Mouse (Mus musculus) Patski (cell line): ENCODE results near the gene B3gnt8. TPM values are rescaled to one million over a fixed set of nuclear protein-coding genes. Genes with fewer than 3 reads are reported as not detected.

Experiments used
- ATAC-seq: fragments of 100-300 bp; one replicate; pipeline ENCODE4 v1.8.0; 2021
- CTCF ChIA-PET: fragments of 350-600 bp; sonication (Branson Sonifier 250); formaldehyde crosslinking; loops from one replicate; lab custom pipeline; 2022; ENCODE audit warnings: inconsistent platforms; lab: Charles Lee
- POLR2A ChIA-PET: fragments of 350-600 bp; sonication (Branson Sonifier 250); formaldehyde crosslinking; loops from one replicate; lab custom pipeline; 2022; ENCODE audit warnings: antibody characterized with exemption, inconsistent platforms; lab: Charles Lee
- DNase-seq: peaks from one replicate; pipeline ENCODE4 v3.0.0-alpha.2; 2011; ENCODE audit warnings: low read depth, low spot score
- H3K27me3 ChIP-seq: fragments of 371-371 bp; one replicate; pipeline ENCODE4 v1.5.1; 2021
- CTCF ChIP-seq: fragments of 100-300 bp; IDR thresholded peaks from one replicate; pipeline ENCODE4 v1.5.1; 2021
- in situ Hi-C: fragments of 300-500 bp; cut with MboI; formaldehyde crosslinking; loops from 3 replicates; pipeline ENCODE4 v1.11.1; 2018; ENCODE audit warnings: low pct_unique_long_range_greater_than_20kb, mixed read lengths
- polyA plus RNA-seq: library from polyadenylated mRNA; unstranded; gene quantifications from one replicate; pipeline ENCODE4 v1.2.3, GENCODE M21; 2021

B3gnt8 gene
- polyA plus RNA-seq, 1 experiment from 2014 or later: 0.23 TPM

DNA sequence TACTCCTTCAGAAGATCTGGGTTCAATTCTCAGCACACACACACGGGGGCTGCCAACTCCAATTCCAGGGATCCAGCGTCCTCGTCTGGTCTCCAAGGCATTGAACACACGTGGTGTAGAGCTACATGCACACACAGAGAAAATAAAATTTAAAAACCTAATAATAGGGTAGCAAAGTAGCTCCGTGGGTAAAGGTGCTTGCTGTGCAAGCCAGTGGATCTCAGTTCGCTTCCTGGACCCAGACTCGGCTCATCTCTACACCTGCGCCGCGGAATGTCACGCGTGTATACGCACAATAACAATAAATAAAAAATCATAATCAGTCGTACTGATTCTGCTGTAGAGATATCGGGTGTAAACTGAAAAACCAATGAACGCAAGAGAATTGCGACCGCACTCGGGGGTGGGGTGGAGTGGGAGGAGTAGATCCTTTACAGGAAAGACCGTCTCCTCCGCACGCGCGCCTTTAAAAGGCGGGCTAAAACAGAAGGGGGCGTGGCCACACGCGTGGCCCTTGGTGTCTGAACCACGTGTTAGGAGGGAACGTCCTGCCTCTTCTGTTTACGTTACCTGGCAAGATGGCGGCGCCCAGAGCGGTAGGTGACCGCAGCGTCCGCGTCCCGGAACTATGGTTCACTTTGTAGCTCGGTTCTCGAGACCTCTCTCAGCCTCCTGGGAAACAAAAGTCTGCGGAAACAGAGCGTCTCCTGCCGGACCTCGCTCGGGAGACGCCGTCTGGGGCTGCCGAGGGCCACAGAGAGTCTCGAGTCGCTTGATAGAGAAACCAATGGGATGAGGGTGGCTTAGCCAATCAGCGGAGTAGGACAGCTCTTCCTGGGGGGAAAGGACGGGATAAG lies 7.4 kb upstream of the B3gnt8 start, which contains the start of gene Dmac2:
TSS of gene Dmac2 (plus strand) at position 550 of the 857 bp plus-strand sequence.
- DNase-seq (peak; percentile 42), ATAC-seq (peak; percentile 82)
- no peaks in the 10 kb centered on the region for H3K27me3 ChIP-seq
- ChIA-PET POLR2A (no interaction called here), CTCF (no interaction called here)
- no peak for TF ChIP-seq CTCF
- in situ Hi-C loops: no loop called here

DNA sequence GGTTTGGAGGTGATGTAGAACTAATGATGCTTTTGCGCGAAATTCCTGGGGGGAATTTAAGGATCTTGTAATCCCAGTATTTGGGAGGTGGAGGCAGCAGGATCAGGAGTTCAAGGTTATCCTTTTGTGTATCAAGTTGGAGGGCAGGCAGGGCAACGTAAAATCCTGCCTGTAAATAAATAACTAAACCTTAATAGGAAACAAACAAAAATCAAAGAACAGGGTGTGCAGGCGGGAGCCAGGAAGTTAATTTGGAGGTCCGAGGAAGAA lies 6.8 kb upstream of the B3gnt8 start:
- no peak for DNase-seq
- in situ Hi-C loops: no loop called here
- no peak for TF ChIP-seq CTCF
- POLR2A ChIA-PET: no interaction called here
- ATAC-seq: no peak
- CTCF ChIA-PET: no interaction called here
- no peaks in the 10 kb centered on the region for H3K27me3 ChIP-seq

- no peaks in the 10 kb centered on the region for H3K27me3 ChIP-seq
These were observed 6.4 kb upstream of the B3gnt8 start for GRCm38 (mm10) chr7:25620101-25620500.

GRCm38 (mm10) chr7:25620751-25621150 lies 5.7 kb upstream of the B3gnt8 start:
- no peak for TF ChIP-seq CTCF
- ATAC-seq (no peak), DNase-seq (no peak)
- in situ Hi-C loops: loop anchor here (5.0 kb wide), 1 partner anchor 42 kb away; no protein-coding TSS in a partner anchor
- ChIA-PET CTCF (interaction anchor here (1.2 to 1.3 kb wide), 2 partner anchors 19 to 180 kb away, joined by 3 read pairs; no protein-coding TSS in a partner anchor), POLR2A (no interaction called here)
- no peaks in the 10 kb centered on the region for H3K27me3 ChIP-seq

More at GRCm38 (mm10) chr7:25620101-25620500, 6.4 kb upstream of the B3gnt8 start:
- no peak for ATAC-seq
- in situ Hi-C loops: loop anchor here (5.0 kb wide), 1 partner anchor 42 kb away; no protein-coding TSS in a partner anchor
- ChIA-PET POLR2A (no interaction called here), CTCF (interaction anchor here (1.2 to 1.3 kb wide), 2 partner anchors 18 to 180 kb away, joined by 3 read pairs; no protein-coding TSS in a partner anchor)
- no peak for TF ChIP-seq CTCF
- no peak for DNase-seq

DNA sequence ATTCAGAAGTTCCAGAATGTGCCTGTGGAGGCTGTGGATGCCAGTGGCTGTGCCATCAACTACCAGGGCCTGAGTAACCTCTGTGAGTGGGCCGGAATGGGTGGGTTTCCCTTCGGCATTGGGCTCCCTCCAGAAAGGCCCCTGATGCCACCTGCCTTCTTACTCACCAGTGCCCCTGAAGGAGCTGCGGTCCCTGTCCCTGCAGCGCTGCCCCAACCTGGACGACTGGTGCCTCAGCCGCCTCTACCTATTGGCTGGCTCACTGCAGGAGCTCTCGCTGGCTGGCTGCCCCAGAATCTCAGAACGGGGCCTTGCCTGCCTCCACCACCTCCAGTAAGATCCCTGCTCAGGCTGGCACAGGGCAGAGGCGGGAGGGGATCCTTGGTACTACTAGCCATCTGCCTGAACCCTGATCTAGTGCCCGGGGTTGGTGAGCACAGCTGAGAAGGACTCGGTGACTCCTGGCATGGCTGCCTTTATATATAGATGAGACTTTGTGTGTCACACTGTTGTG lies 2.5 kb upstream of the B3gnt8 start:
- TF ChIP-seq CTCF: no peak
- ChIA-PET POLR2A (interaction anchor here (0.5 kb wide), 1 partner anchor 160 kb away, joined by 3 read pairs; no protein-coding TSS in a partner anchor), CTCF (interaction anchor here (1.9 kb wide), 1 partner anchor 65 kb away, joined by 4 read pairs; no protein-coding TSS in a partner anchor)
- ATAC-seq: no peak
- no peaks in the 10 kb centered on the region for H3K27me3 ChIP-seq
- in situ Hi-C loops: loop anchor here (5.0 kb wide), 1 partner anchor 38 kb away; no protein-coding TSS in a partner anchor
- no peak for DNase-seq

- TF ChIP-seq CTCF: no peak
- no peaks in the 10 kb centered on the region for H3K27me3 ChIP-seq
- CTCF ChIA-PET: no interaction called here
- ATAC-seq: no peak
- in situ Hi-C loops: loop anchor here (5.0 kb wide), 1 partner anchor 37 kb away; no protein-coding TSS in a partner anchor
- POLR2A ChIA-PET: no interaction called here
- no peak for DNase-seq
These were observed 1.6 kb upstream of the B3gnt8 start for GRCm38 (mm10) chr7:25624851-25625250.

GRCm38 (mm10) chr7:25625594-25626250 lies 732 bp upstream of the B3gnt8 start:
- ATAC-seq: no peak
- POLR2A ChIA-PET: no interaction called here
- in situ Hi-C loops: no loop called here
- no peak for DNase-seq
- CTCF ChIA-PET: no interaction called here
- TF ChIP-seq CTCF: no peak
- H3K27me3 ChIP-seq: no peaks in the 10 kb centered on the region

- in situ Hi-C loops: no loop called here
- ATAC-seq: no peak
- no peaks in the 10 kb centered on the region for H3K27me3 ChIP-seq
- DNase-seq: no peak
- ChIA-PET POLR2A (no interaction called here), CTCF (no interaction called here)
- no peak for TF ChIP-seq CTCF
These were observed 1.2 kb downstream of the B3gnt8 start for GRCm38 (mm10) chr7:25627431-25628322.

DNA sequence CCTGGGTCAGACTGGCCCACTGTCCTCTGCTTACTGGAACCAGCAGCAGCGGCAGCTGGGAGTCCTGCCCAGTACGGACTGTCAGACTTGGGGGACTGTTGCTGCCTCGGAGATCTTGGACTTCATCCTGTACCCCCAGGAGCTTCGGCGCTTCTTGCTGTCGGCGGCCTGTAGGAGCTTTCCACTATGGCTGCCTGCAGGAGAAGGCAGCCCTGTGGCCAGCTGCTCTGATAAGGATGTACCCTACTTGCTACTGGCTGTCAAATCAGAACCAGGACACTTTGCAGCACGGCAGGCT lies 1.8 kb downstream of the B3gnt8 start:
- TF ChIP-seq CTCF: no peak
- ATAC-seq (no peak), DNase-seq (no peak)
- H3K27me3 ChIP-seq: no peaks in the 10 kb centered on the region
- CTCF ChIA-PET: no interaction called here
- in situ Hi-C loops: no loop called here
- POLR2A ChIA-PET: no interaction called here

GRCm38 (mm10) chr7:25632679-25633078 lies 6.2 kb downstream of the B3gnt8 start:
- ChIA-PET CTCF (no interaction called here), POLR2A (no interaction called here)
- in situ Hi-C loops: no loop called here
- H3K27me3 ChIP-seq: no peaks in the 10 kb centered on the region
- no peak for DNase-seq
- ATAC-seq: no peak
- no peak for TF ChIP-seq CTCF
